Mouse (Mus musculus) heart, embryonic 13.5 days (tissue): ENCODE data around the gene Rapgefl1. TPM values are rescaled to one million over a fixed set of nuclear protein-coding genes. Genes with fewer than 3 reads are reported as not detected.
A peak's percentile ranks its signal among the peaks of the same experiment; 100 is the strongest.

Source experiments
- ATAC-seq: fragments of 200-750 bp; cut with Nextera tagmentation; 2 replicates; pipeline ENCODE4 v1.8.0; 2017; ENCODE audit warnings: moderate TSS enrichment; ENCODE audit not compliant: insufficient number of reproducible peaks, low FRiP score, low TSS enrichment; ENCODE audit errors: extremely low read depth
- H3K27ac ChIP-seq: fragments of 300-500 bp; sonication (generic); replicated peaks from 2 replicates; pipeline ENCODE4 v1.5.1; 2015; ENCODE audit warnings: moderate library complexity, mild to moderate bottlenecking, inconsistent platforms
- H3K27me3 ChIP-seq: fragments of 300-500 bp; sonication (generic); replicated peaks from 2 replicates; pipeline ENCODE4 v1.6.1; 2015; ENCODE audit warnings: mild to moderate bottlenecking, inconsistent platforms
- H3K36me3 ChIP-seq: fragments of 300-500 bp; sonication (generic); 2 replicates; pipeline ENCODE4 v1.6.1; 2015; ENCODE audit warnings: mild to moderate bottlenecking, inconsistent platforms
- H3K4me1 ChIP-seq: fragments of 300-500 bp; sonication (generic); 2 replicates; pipeline ENCODE4 v1.6.1; 2015; ENCODE audit warnings: inconsistent platforms
- H3K4me2 ChIP-seq: fragments of 300-500 bp; sonication (generic); 2 replicates; pipeline ENCODE4 v1.6.1; 2015; ENCODE audit warnings: inconsistent platforms, mild to moderate bottlenecking, moderate library complexity
- H3K4me3 ChIP-seq: fragments of 300-500 bp; sonication (generic); 2 replicates; pipeline ENCODE4 v1.5.1; 2015; ENCODE audit warnings: moderate library complexity, mild to moderate bottlenecking, inconsistent platforms
- H3K9ac ChIP-seq: fragments of 300-500 bp; sonication (generic); 2 replicates; pipeline ENCODE4 v1.6.1; 2015; ENCODE audit warnings: inconsistent platforms, mild to moderate bottlenecking, moderate library complexity
- H3K9me3 ChIP-seq: fragments of 300-500 bp; sonication (generic); 2 replicates; pipeline ENCODE4 v1.6.1; 2016; ENCODE audit warnings: inconsistent platforms
- WGBS: fragments of 180-500 bp; shearing (Covaris S2); methylation state at CpG from one replicate; pipeline ENCODE4 v1.1.7; 2015; ENCODE audit warnings: mixed read lengths; 5-methylcytosine and 5-hydroxymethylcytosine counted together
- polyA plus RNA-seq: library from polyadenylated mRNA; unstranded; fragments of >200 nt; fragmentation: Nextera tagmentation; extraction: Ambion mirVana; gene quantifications from 2 replicates; pipeline ENCODE4 v1.2.1, GENCODE M21; 2015

Gene Rapgefl1
- polyA plus RNA-seq, 1 experiment from 2014 or later = 0.98 TPM

DNA sequence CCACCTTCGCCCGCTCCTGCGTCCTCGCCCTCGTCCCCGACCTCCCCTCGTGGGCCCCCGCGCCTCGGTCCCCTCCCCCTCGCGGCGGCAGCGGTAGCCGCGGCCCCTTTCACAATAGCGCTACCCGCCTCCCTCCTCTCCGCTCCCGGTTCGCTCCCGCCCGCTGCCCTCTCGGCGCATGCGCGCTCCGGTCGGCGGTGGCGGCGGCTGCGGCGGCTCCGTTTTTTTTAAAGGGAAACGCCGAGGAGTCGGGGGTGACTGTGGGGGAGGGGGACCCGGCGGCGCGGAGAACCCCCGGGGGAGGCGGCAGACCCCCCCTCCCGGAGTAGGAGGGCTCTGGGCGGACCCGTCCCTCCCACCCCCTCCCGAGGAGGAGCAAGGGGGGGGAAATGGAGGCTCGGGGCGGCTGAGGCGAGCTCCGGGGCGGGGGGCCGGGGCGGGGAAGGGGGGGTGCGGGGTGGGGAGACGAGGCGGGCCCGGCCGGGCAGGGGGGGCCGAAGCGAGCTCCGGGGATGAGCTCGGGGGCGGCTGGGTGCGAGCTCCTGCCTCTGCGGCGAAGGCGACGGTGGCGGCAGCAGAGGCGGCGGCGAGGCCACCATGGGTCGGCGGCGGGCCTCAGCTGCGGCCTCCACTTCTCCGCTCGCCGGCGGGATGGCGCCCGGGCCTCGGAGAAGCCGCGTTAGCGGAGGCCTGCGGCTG is 41.4 kb upstream of the Rapgefl1 start, which contains the start of gene Msl1:
Msl1 (plus strand) TSS at position 502 of the 699 bp plus-strand sequence.
- Histone ChIP-seq H3K27me3 (no peaks in the 10 kb centered on the region), H3K9ac (peak within 1 kb of the TSS; percentile 98), H3K4me1 (peaks cover 47% of the 10 kb centered on the region), H3K9me3 (no peaks in the 10 kb centered on the region), H3K4me3 (peak within 1 kb of the TSS; percentile 97), H3K36me3 (peaks cover 23% of the 10 kb centered on the region), H3K4me2 (peak within 1 kb of the TSS; percentile 93), H3K27ac (peak within 1 kb of the TSS; percentile 100)
- peak; percentile 72 for ATAC-seq
- under 1% methylated on average over 42 of the region's 89 CpGs for WGBS

DNA sequence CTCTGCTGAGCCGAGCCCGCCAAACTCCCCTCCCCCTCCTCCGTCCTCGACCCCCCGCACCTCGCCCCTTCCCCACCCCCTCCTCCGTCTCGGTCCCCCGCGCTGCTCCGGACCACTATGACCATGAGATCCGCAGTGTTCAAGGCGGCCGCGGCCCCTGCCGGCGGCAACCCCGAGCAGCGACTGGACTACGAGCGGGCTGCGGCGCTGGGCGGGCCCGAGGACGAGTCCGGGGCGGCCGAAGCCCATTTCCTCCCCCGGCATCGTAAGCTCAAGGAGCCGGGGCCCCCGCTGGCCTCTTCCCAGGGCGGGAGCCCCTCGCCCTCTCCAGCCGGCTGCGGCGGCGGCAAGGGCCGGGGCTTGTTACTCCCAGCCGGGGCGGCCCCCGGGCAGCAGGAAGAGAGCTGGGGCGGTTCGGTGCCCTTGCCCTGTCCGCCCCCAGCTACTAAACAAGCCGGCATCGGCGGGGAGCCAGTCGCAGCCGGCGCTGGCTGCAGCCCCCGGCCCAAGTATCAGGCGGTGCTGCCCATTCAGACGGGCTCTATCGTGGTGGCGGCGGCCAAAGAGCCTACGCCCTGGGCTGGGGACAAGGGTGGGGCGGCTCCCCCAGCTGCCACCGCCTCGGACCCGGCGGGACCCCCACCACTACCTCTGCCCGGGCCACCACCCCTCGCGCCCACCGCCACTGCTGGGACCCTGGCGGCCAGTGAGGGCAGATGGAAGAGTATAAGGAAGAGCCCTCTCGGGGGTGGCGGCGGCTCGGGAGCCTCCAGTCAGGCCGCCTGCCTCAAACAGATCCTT is 40.7 kb upstream of the Rapgefl1 start:
- Histone ChIP-seq H3K36me3 (peaks cover 31% of the 10 kb centered on the region), H3K4me2 (peak overlapping the region; percentile 93), H3K27ac (peak overlapping the region; percentile 100), H3K4me3 (peak overlapping the region; percentile 97), H3K9ac (peak overlapping the region; percentile 98), H3K4me1 (peaks cover 47% of the 10 kb centered on the region), H3K27me3 (no peaks in the 10 kb centered on the region), H3K9me3 (no peaks in the 10 kb centered on the region)
- peak; percentile 23 for ATAC-seq
- WGBS = under 1% methylated on average over 54 of the region's 74 CpGs

DNA sequence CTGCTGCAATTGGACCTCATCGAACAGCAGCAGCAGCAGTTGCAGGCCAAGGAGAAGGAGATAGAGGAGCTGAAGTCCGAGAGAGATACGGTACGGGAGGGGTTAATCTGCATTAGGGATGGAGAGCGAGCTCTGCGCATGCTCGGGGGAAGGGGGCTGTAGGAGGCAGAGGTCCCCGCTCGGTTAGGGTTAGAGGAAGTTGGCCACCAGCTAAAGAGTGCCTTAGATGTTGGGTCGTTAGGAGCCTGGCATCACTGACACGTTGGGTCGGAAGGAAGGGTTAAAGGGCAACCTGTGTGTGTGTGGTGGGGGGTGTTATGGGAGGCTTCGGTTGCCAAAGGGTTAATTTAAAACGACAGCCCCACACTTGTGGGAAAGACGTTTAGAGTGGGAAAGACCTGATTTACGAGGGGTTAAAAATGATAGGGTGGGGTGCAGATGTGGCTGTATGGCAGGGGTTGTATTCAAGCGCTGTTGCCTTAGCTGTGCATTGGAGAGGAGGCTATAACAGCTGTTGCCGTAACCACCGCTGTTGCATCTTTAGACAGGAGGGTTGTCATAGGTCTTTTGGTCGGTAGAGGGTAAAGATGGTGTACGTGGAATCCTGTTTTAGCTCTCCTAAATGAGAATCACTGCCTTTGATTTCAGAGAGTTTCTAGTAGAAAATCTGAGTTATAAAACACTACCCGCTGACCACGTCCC is 39.9 kb upstream of the Rapgefl1 start:
- no peak for ATAC-seq
- Histone ChIP-seq H3K9ac (peak overlapping the region; percentile 98), H3K9me3 (no peaks in the 10 kb centered on the region), H3K27me3 (no peaks in the 10 kb centered on the region), H3K27ac (peak overlapping the region; percentile 100), H3K4me1 (peaks cover 47% of the 10 kb centered on the region), H3K36me3 (peaks cover 38% of the 10 kb centered on the region), H3K4me3 (peak overlapping the region; percentile 97), H3K4me2 (peak overlapping the region; percentile 93)
- WGBS = 3% methylated on average over 23 of the region's 23 CpGs

GRCm38 (mm10) chr11:98797306-98797705 is 39.3 kb upstream of the Rapgefl1 start:
- Histone ChIP-seq H3K4me1 (peaks cover 43% of the 10 kb centered on the region), H3K36me3 (peaks cover 45% of the 10 kb centered on the region), H3K27ac (peak overlapping the region; percentile 100), H3K4me3 (peak overlapping the region; percentile 97), H3K9ac (peak overlapping the region; percentile 98), H3K9me3 (no peaks in the 10 kb centered on the region), H3K4me2 (peak overlapping the region; percentile 93), H3K27me3 (no peaks in the 10 kb centered on the region)
- 9% methylated on average over 5 of the region's 5 CpGs for WGBS
- no peak for ATAC-seq

DNA sequence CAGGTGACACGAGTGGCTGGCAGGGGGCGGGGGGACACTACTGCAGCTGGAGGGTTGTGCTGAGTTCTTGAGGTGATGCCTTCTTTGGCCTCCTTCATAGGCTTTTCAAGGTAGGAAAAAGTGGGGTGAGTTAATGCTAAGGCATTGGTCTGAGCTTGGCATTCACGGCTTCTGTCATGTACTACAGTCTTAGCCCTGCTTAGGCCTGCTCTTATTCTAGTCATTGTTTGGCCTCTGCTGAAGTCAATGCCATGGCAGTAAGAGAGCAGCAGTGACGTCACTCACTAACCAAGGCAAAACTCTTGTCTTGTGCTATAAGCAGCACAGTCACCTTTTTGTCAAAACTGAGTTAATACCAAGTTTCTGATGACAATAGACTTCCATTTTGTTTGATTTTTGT is 38.7 kb upstream of the Rapgefl1 start:
- Histone ChIP-seq H3K27me3 (no peaks in the 10 kb centered on the region), H3K4me1 (peaks cover 40% of the 10 kb centered on the region), H3K9me3 (no peaks in the 10 kb centered on the region), H3K36me3 (peaks cover 51% of the 10 kb centered on the region), H3K4me3 (peak overlapping the region; percentile 97), H3K9ac (peak overlapping the region; percentile 98), H3K27ac (peak overlapping the region; percentile 100), H3K4me2 (peak overlapping the region; percentile 93)
- no peak for ATAC-seq
- WGBS = 45% methylated on average over 4 of the region's 4 CpGs

GRCm38 (mm10) chr11:98804605-98805004 is 32.0 kb upstream of the Rapgefl1 start, which contains the start of gene Casc3:
Casc3 (plus strand) TSS chr11:98804905.
- Histone ChIP-seq H3K27me3 (no peaks in the 10 kb centered on the region), H3K27ac (peak within 1 kb of the TSS; percentile 21), H3K36me3 (peaks cover 88% of the 10 kb centered on the region), H3K9me3 (no peaks in the 10 kb centered on the region), H3K4me3 (no peak within 1 kb of the TSS), H3K4me1 (peaks cover 26% of the 10 kb centered on the region), H3K9ac (peak within 1 kb of the TSS; percentile 59), H3K4me2 (no peak within 1 kb of the TSS)
- 91% methylated on average over 5 of the region's 5 CpGs for WGBS
- no peak for ATAC-seq

DNA sequence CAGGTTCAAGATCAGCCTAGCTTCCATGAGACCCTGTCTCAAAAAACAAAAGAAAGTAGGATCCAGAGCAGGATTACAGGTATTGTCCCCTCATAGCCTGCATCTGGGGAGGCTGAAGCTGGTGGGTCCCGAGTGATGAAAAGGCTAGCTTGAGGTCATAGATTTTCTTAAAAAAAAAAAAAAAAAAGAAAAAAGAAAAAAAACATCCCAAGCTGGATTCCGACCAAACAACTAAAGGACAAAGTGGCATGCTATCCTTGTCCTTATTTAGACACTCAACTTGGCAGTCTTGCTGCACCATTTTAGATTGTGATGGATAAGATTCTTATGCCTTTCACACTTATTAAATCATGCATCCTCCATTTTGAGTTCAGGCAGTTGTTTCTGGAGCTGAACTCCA is 28.2 kb upstream of the Rapgefl1 start:
- H3K27ac ChIP-seq = peak overlapping the region; percentile 98
- H3K4me3 ChIP-seq = no peak overlapping the region
- H3K9me3 ChIP-seq = no peaks in the 10 kb centered on the region
- H3K36me3 ChIP-seq = peaks cover 76% of the 10 kb centered on the region
- H3K27me3 ChIP-seq = no peaks in the 10 kb centered on the region
- WGBS = 65% methylated on average over 2 of the region's 2 CpGs
- ATAC-seq = no peak
- peak overlapping the region; percentile 93 for H3K4me2 ChIP-seq
- H3K9ac ChIP-seq = no peak overlapping the region; the same call in 1 of the 2 replicates
- H3K4me1 ChIP-seq = peaks cover 33% of the 10 kb centered on the region

- peaks cover 26% of the 10 kb centered on the region for H3K4me1 ChIP-seq
- H3K4me2 ChIP-seq = peak overlapping the region; percentile 93
- H3K36me3 ChIP-seq = peaks cover 75% of the 10 kb centered on the region
- H3K27ac ChIP-seq = peak overlapping the region; percentile 98
- ATAC-seq = peak; percentile 97
- H3K27me3 ChIP-seq = no peaks in the 10 kb centered on the region
- no peaks in the 10 kb centered on the region for H3K9me3 ChIP-seq
- WGBS = under 1% methylated on average over 84 of the region's 84 CpGs
- H3K9ac ChIP-seq = peak overlapping the region; percentile 94
- peak overlapping the region; percentile 73 for H3K4me3 ChIP-seq
Observed at GRCm38 (mm10) chr11:98809457-98810290, 26.9 kb upstream of the Rapgefl1 start.

GRCm38 (mm10) chr11:98810686-98811085 is 25.9 kb upstream of the Rapgefl1 start:
- H3K36me3 ChIP-seq = peaks cover 74% of the 10 kb centered on the region

GRCm38 (mm10) chr11:98816706-98817239 is 19.8 kb upstream of the Rapgefl1 start:
- ATAC-seq = no peak
- H3K36me3 ChIP-seq = peaks cover 97% of the 10 kb centered on the region
- 93% methylated on average over 1 of the region's 1 CpGs for WGBS

More at GRCm38 (mm10) chr11:98810686-98811085, 25.9 kb upstream of the Rapgefl1 start:
- Histone ChIP-seq H3K27ac (peak overlapping the region; percentile 98), H3K4me2 (peak overlapping the region; percentile 93), H3K4me1 (peaks cover 26% of the 10 kb centered on the region), H3K27me3 (no peaks in the 10 kb centered on the region), H3K4me3 (peak overlapping the region; percentile 73), H3K9me3 (no peaks in the 10 kb centered on the region), H3K9ac (peak overlapping the region; percentile 94)
- WGBS = 66% methylated on average over 7 of the region's 7 CpGs
- no peak for ATAC-seq

More at GRCm38 (mm10) chr11:98816706-98817239, 19.8 kb upstream of the Rapgefl1 start:
- H3K27ac ChIP-seq = no peak overlapping the region
- H3K4me1 ChIP-seq = no peaks in the 10 kb centered on the region
- H3K9me3 ChIP-seq = no peaks in the 10 kb centered on the region
- no peak overlapping the region for H3K9ac ChIP-seq
- H3K4me2 ChIP-seq = no peak overlapping the region
- no peak overlapping the region for H3K4me3 ChIP-seq
- no peaks in the 10 kb centered on the region for H3K27me3 ChIP-seq
